Mouse (Mus musculus): ENCODE measurements around the gene Ccdc124. TPM values are rescaled to one million over a fixed set of nuclear protein-coding genes. Genes with fewer than 3 reads are reported as not detected.

The Ccdc124 gene
- polyA plus RNA-seq, 1 experiment, result 111 TPM

DNA sequence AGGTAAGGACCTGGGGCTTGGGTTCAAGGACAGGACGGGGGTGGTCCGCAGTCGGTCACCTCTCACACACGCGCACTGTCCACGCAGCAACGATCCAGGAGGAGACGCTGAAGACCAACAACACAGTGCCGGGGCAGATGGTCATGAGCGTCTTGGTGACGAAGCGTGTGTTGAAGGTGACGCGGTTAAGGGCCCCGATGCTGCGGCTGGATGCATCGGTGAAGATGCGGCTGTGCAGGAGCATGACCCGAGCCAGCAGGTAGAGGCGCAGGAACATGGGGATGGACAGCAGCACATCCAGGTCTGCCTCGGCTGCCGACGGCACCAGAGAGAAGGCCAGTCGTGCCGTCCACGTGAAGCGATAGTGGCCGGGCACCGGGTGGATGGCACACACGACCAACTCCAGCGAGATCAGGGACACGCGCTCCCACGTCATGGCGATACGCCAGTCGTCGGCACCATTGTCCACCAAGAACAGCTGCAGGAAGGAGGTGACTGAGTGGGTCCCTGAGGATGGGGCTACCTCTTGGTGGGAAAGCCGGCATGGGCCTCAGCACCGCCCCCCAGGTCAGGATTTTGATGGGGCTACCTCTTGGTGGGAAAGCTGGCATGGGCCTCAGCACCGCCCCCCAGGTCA is 21.0 kb downstream of the Ccdc124 start:
- DNase-seq (ENCODE audit: low read depth), result no peak
- no peak for TF ChIP-seq CTCF (IDR thresholded peaks at IDR 0.05; ENCODE audit: borderline replicate concordance, extremely low read depth, insufficient read depth, insufficient read length)
- TF ChIP-seq POLR2A (IDR thresholded peaks at IDR 0.05; ENCODE audit: borderline replicate concordance, extremely low read depth, insufficient read depth, insufficient read length, poor library complexity, severe bottlenecking), result no peak

DNA sequence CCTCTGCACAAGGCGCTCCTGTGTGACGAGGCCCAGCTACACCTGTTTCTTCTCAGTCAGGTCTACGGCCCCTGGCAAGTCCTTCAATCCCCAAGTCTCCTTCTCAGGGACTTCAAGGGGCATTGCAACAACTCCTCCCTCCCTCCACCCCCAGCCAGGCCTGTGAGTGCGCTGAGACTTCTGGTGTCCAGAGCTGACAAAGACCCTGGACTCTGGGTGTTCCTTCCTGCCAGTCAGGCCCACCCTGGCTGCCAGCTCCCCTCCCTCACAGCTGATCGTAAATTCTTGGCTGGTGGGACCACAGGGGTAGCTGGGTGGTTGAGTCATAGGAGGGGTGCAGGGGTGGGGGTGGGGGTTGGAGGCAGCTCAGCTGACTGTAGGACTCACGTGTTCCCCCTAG is 21.9 kb downstream of the Ccdc124 start:
- TF ChIP-seq POLR2A (IDR thresholded peaks at IDR 0.05; ENCODE audit: borderline replicate concordance, extremely low read depth, insufficient read depth, insufficient read length, poor library complexity, severe bottlenecking), result no peak
- no peak for TF ChIP-seq CTCF (IDR thresholded peaks at IDR 0.05; ENCODE audit: borderline replicate concordance, extremely low read depth, insufficient read depth, insufficient read length)
- no peak for DNase-seq (ENCODE audit: low read depth)

DNA sequence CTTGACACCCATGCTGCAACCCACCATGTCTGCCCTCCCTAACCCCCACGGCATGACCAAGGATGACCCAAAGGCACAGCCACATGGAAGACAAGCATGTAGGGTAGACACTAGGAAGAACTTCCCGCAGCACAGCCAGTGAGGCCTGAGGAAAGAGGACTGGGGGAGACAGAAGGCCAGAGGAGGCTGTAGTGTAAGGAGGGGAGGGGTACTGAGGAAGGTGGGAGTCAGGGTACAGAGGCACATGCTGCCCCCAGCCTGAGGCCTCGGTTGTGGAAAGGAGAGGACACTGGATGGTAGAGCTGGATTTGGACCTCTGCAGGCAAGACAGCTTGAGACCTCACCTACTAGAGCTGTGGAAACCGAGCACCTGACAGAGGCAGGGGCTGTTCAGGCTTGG is 22.8 kb downstream of the Ccdc124 start:
- TF ChIP-seq CTCF (IDR thresholded peaks at IDR 0.05; ENCODE audit: borderline replicate concordance, extremely low read depth, insufficient read depth, insufficient read length) (no peak), POLR2A (IDR thresholded peaks at IDR 0.05; ENCODE audit: borderline replicate concordance, extremely low read depth, insufficient read depth, insufficient read length, poor library complexity, severe bottlenecking) (no peak)
- DNase-seq (ENCODE audit: low read depth), result no peak

DNA sequence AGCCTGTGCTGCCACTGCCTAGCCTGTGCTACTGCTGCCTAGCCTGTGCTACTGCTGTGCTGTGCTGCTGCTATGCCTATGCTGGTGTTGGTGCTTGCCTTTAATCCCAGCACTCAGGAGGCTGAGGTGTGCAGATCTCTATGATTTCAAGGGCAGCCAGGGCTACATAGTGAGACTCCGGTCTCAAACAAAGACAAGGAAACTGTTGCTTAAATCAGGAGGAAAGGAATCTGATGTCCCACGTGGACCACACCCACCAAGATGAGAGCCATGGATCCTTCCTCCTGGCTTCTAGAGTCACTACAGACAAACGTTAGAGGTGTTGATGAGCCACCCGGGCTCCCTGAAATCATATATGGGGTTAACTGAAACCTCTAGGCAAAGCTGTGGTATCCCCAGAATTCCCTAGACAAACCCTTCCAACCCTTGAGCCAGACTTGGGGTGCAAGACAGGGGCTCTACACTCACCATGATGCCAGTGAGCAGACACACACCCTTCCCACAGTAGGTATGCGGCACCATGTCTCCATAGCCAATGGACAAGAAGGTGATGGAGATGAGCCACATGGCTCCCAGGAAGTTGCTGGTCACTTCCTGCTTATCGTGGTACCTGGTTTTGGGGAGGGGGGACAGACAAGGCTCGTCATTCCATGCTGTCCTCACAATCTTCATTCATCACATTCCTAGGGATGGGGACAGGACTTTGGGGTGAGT is 23.4 kb downstream of the Ccdc124 start:
- TF ChIP-seq POLR2A (IDR thresholded peaks at IDR 0.05; ENCODE audit: borderline replicate concordance, extremely low read depth, insufficient read depth, insufficient read length, poor library complexity, severe bottlenecking) (no peak), CTCF (IDR thresholded peaks at IDR 0.05; ENCODE audit: borderline replicate concordance, extremely low read depth, insufficient read depth, insufficient read length) (no peak)
- DNase-seq (ENCODE audit: low read depth), result no peak

DNA sequence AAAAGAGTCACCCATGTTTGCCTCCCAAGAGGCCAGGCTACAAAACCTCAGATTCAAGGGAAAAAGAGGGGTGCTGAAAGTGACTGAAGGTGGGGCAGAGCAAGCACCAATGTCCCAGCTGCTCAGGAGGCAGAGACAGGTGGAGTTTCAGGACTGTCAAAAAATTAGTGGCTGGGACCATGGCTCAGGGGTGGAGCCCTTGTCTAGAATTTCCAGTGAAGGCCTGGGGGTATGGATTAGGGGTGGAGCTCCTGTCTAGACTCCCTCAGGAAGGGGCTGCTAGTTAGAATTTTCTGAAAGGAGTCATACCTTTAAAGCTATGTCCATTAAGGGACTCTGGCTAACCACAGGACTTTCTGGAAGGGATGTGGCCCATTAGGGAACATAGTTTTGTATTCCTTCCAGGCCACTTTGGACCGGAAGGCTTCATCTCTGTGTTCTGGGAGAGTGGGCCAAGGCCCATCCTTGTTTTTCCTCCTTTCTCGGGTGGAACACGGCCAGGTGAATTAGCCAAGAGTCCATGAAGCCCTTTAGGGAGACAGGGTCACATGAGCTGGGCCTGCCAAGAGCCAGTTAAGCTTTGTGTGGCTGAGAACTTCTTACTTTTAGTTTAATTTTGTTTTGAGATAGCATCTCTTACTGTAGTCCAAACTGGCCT is 24.3 kb downstream of the Ccdc124 start:
- TF ChIP-seq CTCF (IDR thresholded peaks at IDR 0.05; ENCODE audit: borderline replicate concordance, extremely low read depth, insufficient read depth, insufficient read length), result no peak
- no peak for TF ChIP-seq POLR2A (IDR thresholded peaks at IDR 0.05; ENCODE audit: borderline replicate concordance, extremely low read depth, insufficient read depth, insufficient read length, poor library complexity, severe bottlenecking)
- DNase-seq (ENCODE audit: low read depth), result no peak

DNA sequence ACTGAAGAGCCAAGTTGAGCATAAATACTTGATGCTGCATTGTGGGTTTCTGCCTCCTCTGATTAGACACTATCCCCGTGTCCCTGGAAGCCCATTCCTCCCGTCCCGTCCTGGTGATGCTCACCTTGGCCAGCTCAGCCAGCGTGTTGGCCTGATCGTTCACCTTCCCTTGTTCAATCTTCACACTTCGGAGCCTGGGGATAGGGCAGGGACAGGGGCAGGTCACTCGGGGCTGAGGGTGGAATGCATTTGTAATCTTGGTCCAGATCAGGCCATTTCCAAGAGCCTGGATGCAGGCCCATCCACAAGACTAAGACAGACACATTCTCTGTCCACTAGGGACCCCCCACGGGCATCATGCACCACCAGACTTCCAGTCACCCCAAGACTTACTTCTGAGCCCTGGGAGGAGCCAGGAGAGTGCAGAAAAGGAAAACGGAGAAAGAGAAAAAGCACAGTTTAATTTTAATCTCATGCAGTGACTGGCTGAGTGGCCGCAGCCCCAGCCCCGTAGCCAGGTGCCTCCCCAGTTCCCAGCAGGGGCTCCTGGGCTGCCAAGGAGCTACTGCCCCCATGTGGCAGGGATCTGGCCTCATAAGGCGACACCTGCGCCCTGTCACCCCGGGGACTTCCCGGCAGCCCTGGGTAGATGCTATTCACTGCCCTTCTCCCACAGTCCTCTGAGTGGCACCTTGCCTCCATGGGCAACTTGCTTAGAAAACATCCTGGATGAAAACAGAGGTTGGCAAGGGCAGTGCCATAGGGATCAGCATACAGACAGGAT is 27.2 kb downstream of the Ccdc124 start:
- TF ChIP-seq CTCF (IDR thresholded peaks at IDR 0.05; ENCODE audit: borderline replicate concordance, extremely low read depth, insufficient read depth, insufficient read length), result no peak
- no peak for TF ChIP-seq POLR2A (IDR thresholded peaks at IDR 0.05; ENCODE audit: borderline replicate concordance, extremely low read depth, insufficient read depth, insufficient read length, poor library complexity, severe bottlenecking)

DNA sequence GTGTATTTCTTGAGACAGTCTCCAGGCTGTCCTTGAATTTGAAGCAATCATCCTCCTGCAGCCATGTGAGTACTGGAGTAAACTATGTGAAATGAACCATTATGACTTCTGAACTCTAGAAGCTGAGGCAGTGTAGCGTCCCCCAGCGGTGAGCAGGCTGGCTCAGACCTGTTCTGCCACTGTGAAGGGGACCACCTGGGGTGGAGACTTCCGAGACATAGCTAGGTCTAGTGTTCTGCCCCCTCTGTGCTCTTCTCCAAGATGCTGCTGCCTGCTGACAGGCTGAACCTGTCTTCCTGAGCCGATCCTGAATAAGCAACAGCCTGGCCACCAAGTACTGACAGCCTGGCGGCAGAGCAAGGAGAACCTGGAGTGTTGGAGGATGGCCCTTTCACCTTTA is 28.6 kb downstream of the Ccdc124 start:
- DNase-seq (ENCODE audit: low read depth), result no peak
- no peak for TF ChIP-seq CTCF (IDR thresholded peaks at IDR 0.05; ENCODE audit: borderline replicate concordance, extremely low read depth, insufficient read depth, insufficient read length)
- TF ChIP-seq POLR2A (IDR thresholded peaks at IDR 0.05; ENCODE audit: borderline replicate concordance, extremely low read depth, insufficient read depth, insufficient read length, poor library complexity, severe bottlenecking), result no peak

More for the DNA sequence above, 27.2 kb downstream of the Ccdc124 start:
- no peak for DNase-seq (ENCODE audit: low read depth)

DNA sequence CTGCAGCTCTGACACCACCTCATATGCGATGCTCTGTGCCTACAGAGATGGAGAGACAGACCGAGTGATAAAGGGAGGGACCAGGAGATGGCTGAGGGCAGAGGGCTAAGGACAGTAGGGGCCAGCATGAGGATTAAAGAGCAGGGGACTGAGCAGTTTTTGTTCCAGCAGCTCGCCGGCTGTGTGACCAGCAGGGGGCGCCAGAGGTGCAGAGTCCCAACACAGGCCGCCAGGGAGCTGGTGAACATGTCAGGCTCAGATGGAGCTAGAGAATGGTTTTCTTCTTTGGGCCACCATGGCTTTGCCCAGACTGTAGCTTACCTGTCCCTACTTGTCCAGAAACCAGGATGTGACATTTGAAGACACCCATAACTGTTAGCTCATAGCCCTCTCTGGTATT is 29.2 kb downstream of the Ccdc124 start:
- DNase-seq (ENCODE audit: low read depth), result peak; percentile 91
- TF ChIP-seq POLR2A (IDR thresholded peaks at IDR 0.05; ENCODE audit: borderline replicate concordance, extremely low read depth, insufficient read depth, insufficient read length, poor library complexity, severe bottlenecking), result no peak
- peak; percentile 100 for TF ChIP-seq CTCF (IDR thresholded peaks at IDR 0.05; ENCODE audit: borderline replicate concordance, extremely low read depth, insufficient read depth, insufficient read length)

DNA sequence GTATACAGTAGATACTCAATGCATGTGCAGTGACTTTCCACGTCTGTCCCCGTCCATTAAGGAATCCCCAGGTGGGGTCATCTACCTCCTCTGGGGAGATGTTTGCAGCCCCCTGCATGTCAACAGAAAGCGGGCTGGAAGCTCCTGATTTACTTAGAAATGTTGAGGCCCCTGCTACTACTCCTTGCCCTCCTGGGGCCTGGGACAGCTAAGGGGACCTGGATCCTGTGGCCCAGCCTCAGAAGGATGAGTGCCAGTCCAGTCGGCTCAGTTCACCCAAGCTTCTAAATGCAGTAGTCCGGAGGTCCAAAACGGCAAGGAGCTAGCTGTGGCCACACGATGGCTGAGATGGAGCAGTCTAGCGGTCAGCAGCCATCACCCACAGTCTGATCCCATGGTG is 29.8 kb downstream of the Ccdc124 start:
- DNase-seq (ENCODE audit: low read depth), result no peak
- TF ChIP-seq CTCF (IDR thresholded peaks at IDR 0.05; ENCODE audit: borderline replicate concordance, extremely low read depth, insufficient read depth, insufficient read length) (no peak), POLR2A (IDR thresholded peaks at IDR 0.05; ENCODE audit: borderline replicate concordance, extremely low read depth, insufficient read depth, insufficient read length, poor library complexity, severe bottlenecking) (no peak)

DNA sequence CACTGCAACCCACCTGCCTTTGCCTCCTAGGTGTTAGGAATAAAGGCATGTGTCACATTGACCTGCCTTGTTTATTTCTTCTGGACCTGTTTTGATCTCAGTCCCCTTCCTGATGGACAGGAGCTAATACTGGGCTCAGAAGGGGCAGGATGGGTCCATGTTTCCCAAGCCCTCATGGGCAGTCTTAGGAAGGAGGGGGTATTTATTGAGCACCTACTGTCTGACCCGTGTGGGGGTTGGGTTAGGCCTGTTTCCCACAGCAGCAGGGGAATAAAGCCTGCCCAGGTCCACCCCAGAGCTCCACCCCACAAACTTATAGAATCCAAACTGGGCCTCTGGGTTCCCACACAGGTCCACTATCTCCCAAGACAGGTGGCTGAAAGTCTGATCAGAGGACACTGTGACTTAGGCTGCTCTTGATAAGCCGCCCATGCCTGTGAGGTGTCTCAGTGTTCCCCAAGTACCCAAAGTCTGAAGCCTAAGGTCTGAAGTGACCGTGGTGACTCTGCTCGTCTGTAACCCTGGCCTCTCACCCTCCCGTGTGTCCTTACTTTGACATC is 30.4 kb downstream of the Ccdc124 start:
- TF ChIP-seq POLR2A (IDR thresholded peaks at IDR 0.05; ENCODE audit: borderline replicate concordance, extremely low read depth, insufficient read depth, insufficient read length, poor library complexity, severe bottlenecking), result no peak
- TF ChIP-seq CTCF (IDR thresholded peaks at IDR 0.05; ENCODE audit: borderline replicate concordance, extremely low read depth, insufficient read depth, insufficient read length), result no peak
- no peak for DNase-seq (ENCODE audit: low read depth)

DNA sequence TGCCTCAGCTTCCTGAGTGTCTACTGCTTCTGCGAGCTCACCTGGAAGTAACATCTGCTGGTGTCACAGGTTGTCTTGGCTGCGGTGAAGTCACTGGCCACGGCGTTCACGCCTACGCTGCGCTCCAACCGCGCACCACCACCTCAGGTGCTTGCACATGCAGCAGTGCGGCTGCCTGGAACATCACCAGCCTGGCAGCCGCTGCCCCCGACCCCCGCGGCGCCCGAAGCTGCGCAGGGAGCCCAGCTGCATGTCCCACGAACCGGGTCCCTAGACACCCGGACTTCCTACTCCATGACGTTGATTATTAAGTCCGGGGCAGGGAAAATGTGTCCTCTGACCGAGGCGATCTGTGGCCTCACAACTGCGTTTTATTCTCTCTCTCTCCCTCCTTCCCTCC is 31.3 kb downstream of the Ccdc124 start:
- DNase-seq (ENCODE audit: low read depth), result no peak
- TF ChIP-seq CTCF (IDR thresholded peaks at IDR 0.05; ENCODE audit: borderline replicate concordance, extremely low read depth, insufficient read depth, insufficient read length) (no peak), POLR2A (IDR thresholded peaks at IDR 0.05; ENCODE audit: borderline replicate concordance, extremely low read depth, insufficient read depth, insufficient read length, poor library complexity, severe bottlenecking) (no peak)
